Mouse (Mus musculus): ENCODE data around the gene Pnma5. TPM values are rescaled to one million over a fixed set of nuclear protein-coding genes. Genes with fewer than 3 reads are reported as not detected.
A peak's percentile ranks its signal among the peaks of the same experiment; 100 is the strongest.

Pnma5 gene
- polyA plus RNA-seq, 1 experiment from 2014 or later: not detected

DNA sequence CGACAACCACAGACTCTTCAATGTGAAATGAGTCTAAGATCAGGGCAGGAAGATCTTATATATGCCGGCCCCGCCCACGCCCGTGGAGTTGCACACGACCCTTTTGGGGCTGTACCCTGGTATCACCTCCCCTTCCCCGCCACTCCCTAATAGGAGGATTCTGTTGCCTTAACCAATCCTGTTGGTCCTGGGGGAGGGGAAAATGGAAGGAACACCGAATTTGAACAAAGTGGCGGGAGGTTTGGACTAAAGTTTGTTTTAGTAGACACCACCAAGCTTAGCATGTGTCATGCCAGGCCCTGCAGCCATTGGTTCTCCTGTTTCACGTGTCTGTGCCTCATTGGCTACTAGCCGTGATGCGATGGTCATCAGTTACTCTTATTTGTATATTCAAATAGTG lies 2.8 kb upstream of the Pnma5 start:
- Histone ChIP-seq H3K27ac (ENCODE audit: low read depth, low read length) (no peak overlapping the region), H3K36me3 (ENCODE audit: control insufficient read depth, insufficient read depth, low read length) (no peaks in the 10 kb centered on the region), H3K27me3 (ENCODE audit: control insufficient read depth, insufficient read depth, low read length) (no peaks in the 10 kb centered on the region), H3K4me3 (ENCODE audit: low read depth, low read length) (no peak overlapping the region), H3K9me3 (ENCODE audit: control insufficient read depth, low read length) (no peaks in the 10 kb centered on the region), H3K4me1 (ENCODE audit: control insufficient read depth, insufficient read depth, low read length) (no peaks in the 10 kb centered on the region), H3K9ac (ENCODE audit: low read length) (no peak overlapping the region), H3K4me2 (ENCODE audit: low read depth) (no peak overlapping the region)
- no peak for ATAC-seq (ENCODE audit: insufficient read depth, low FRiP score, low TSS enrichment)
- 81% methylated on average over 12 of the region's 12 CpGs for WGBS
- DNase-seq (ENCODE audit: low spot score): no peak

DNA sequence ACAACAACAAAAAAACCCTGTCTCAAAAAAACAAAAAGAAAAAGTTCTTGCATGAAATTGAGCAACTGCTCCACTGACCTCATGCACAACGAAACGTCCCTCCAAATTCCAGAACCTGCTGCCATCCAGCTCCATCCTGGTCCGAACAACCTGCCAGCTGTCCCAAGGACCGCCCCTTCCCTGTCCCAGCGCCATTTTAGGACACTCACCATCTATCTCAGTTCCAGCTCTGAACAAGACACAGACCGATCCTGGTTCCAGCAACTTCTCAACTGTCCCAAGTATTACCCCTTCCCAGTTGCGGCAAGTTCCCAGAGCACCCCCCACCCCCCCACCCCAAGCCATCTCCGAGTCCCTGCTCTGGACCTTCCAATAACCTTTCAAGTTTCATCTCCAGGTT lies 1.9 kb upstream of the Pnma5 start:
- Histone ChIP-seq H3K27me3 (ENCODE audit: control insufficient read depth, insufficient read depth, low read length) (no peaks in the 10 kb centered on the region), H3K9me3 (ENCODE audit: control insufficient read depth, low read length) (no peaks in the 10 kb centered on the region), H3K9ac (ENCODE audit: low read length) (no peak overlapping the region), H3K4me2 (ENCODE audit: low read depth) (no peak overlapping the region), H3K36me3 (ENCODE audit: control insufficient read depth, insufficient read depth, low read length) (no peaks in the 10 kb centered on the region), H3K4me3 (ENCODE audit: low read depth, low read length) (no peak overlapping the region), H3K27ac (ENCODE audit: low read depth, low read length) (no peak overlapping the region), H3K4me1 (ENCODE audit: control insufficient read depth, insufficient read depth, low read length) (no peaks in the 10 kb centered on the region)
- no peak for DNase-seq (ENCODE audit: low spot score)
- WGBS: 90% methylated on average over 8 of the region's 8 CpGs
- ATAC-seq (ENCODE audit: insufficient read depth, low FRiP score, low TSS enrichment): no peak

DNA sequence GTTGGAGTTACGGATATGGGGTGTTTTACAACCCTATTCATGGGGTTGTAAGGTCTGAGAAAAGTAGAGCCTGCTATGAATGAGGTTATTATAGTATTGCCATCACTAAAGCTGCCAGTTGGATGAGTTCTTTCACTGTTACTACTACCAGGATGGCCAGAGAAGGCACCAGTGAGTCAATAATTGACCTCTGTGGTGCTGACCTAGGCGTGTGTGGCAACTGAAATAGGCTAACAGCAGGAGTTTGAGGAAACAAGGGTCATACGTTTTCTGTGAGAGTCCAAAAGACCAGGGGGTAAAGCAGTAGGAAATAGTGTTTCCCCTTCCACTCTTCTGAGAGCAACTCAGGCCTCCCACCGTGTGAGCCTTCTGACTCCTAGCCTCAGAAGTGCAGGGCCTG lies 24.1 kb downstream of the Pnma5 start:
- 48% methylated on average over 4 of the region's 4 CpGs for WGBS
- no peaks in the 10 kb centered on the region for H3K9me3 ChIP-seq (ENCODE audit: control insufficient read depth, low read length)
- no peak overlapping the region for H3K4me2 ChIP-seq (ENCODE audit: low read depth)
- H3K27ac ChIP-seq (ENCODE audit: low read depth, low read length): no peak overlapping the region
- H3K9ac ChIP-seq (ENCODE audit: low read length): no peak overlapping the region
- no peak for ATAC-seq (ENCODE audit: insufficient read depth, low FRiP score, low TSS enrichment)
- no peak overlapping the region for H3K4me3 ChIP-seq (ENCODE audit: low read depth, low read length)
- H3K36me3 ChIP-seq (ENCODE audit: control insufficient read depth, insufficient read depth, low read length): no peaks in the 10 kb centered on the region
- no peaks in the 10 kb centered on the region for H3K4me1 ChIP-seq (ENCODE audit: control insufficient read depth, insufficient read depth, low read length)
- no peaks in the 10 kb centered on the region for H3K27me3 ChIP-seq (ENCODE audit: control insufficient read depth, insufficient read depth, low read length)
- DNase-seq (ENCODE audit: low spot score): no peak

DNA sequence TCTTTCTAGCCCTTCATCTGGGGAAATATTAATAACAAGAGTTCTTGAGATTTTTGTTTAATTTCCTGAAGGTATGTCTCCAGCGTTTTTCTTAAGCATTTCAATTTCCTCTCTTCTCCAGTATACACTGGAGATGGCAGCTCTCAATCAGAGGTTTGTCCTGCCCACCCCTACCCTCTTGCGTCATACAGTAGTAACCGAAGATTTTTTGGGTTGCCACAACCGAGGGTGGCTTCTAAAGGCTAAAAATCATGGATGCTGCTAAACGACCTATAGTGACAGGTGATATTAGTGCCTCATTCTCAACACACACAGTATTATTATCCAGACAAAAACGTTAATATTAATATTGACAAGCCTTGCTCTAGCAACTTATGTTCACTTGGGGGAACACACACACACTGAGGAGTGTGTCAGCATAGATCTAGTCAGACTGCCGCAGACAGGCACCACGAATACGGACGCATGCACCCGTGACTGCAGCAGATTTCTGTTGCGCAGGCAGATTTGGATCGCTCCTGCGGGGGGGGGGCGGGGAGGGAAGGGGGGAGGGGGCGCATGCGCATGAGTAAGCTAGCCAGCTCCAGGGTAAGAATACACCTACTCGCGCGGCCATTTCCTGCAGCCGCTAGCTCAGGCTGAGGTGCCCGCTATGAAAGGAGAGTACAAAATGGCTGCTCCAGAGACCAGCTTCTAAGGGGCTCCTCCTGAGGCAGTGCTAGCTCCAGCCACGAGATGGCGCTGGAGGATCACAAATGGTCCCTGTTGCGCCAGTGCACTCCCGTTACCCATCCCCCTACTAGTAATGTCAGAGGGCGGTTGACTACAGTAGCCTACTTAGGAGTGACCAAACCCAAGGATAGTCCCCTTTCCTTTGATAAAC lies 29.1 kb downstream of the Pnma5 start:
- H3K36me3 ChIP-seq (ENCODE audit: control insufficient read depth, insufficient read depth, low read length): no peaks in the 10 kb centered on the region
- H3K27me3 ChIP-seq (ENCODE audit: control insufficient read depth, insufficient read depth, low read length): no peaks in the 10 kb centered on the region
- ATAC-seq (ENCODE audit: insufficient read depth, low FRiP score, low TSS enrichment) (peak; percentile 98), DNase-seq (ENCODE audit: low spot score) (peak; percentile 90)
- no peaks in the 10 kb centered on the region for H3K4me1 ChIP-seq (ENCODE audit: control insufficient read depth, insufficient read depth, low read length)
- H3K9me3 ChIP-seq (ENCODE audit: control insufficient read depth, low read length): no peaks in the 10 kb centered on the region
- WGBS: 16% methylated on average over 23 of the region's 27 CpGs
- peak overlapping the region; percentile 40 for H3K4me2 ChIP-seq (ENCODE audit: low read depth)
- no peak overlapping the region for H3K27ac ChIP-seq (ENCODE audit: low read depth, low read length)
- 0 out of 2 replicates have a peak overlapping the region, but pooled peaks have one; percentile 18 for H3K9ac ChIP-seq (ENCODE audit: low read length)
- peak overlapping the region; percentile 21; the same call in 1 of the 2 replicates for H3K4me3 ChIP-seq (ENCODE audit: low read depth, low read length)

DNA sequence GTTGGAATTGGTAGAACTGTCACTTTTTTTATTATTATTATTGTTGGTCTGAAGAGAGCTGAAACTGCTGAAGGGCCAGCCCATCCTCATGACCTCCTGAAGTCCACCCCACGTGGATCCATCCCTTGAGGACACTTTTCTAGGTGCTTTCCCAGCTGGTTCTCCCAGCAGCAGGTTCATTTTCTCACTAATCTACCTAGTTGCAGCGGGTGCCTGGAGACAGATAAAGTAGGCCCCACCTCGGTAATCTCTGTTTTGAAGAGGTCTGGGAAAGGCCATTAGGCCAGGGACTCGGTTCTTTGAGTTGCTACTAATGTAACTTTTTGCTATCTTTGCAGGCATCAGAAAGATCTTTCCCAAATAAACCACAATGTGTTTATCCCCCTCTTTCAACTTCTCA lies 31.2 kb downstream of the Pnma5 start:
- no peak for DNase-seq (ENCODE audit: low spot score)
- H3K27ac ChIP-seq (ENCODE audit: low read depth, low read length): no peak overlapping the region
- no peaks in the 10 kb centered on the region for H3K27me3 ChIP-seq (ENCODE audit: control insufficient read depth, insufficient read depth, low read length)
- H3K9ac ChIP-seq (ENCODE audit: low read length): no peak overlapping the region
- no peak for ATAC-seq (ENCODE audit: insufficient read depth, low FRiP score, low TSS enrichment)
- no peaks in the 10 kb centered on the region for H3K4me1 ChIP-seq (ENCODE audit: control insufficient read depth, insufficient read depth, low read length)
- no peak overlapping the region for H3K4me2 ChIP-seq (ENCODE audit: low read depth)
- H3K9me3 ChIP-seq (ENCODE audit: control insufficient read depth, low read length): no peaks in the 10 kb centered on the region
- WGBS: 75% methylated on average over 4 of the region's 4 CpGs
- no peaks in the 10 kb centered on the region for H3K36me3 ChIP-seq (ENCODE audit: control insufficient read depth, insufficient read depth, low read length)
- H3K4me3 ChIP-seq (ENCODE audit: low read depth, low read length): no peak overlapping the region

DNA sequence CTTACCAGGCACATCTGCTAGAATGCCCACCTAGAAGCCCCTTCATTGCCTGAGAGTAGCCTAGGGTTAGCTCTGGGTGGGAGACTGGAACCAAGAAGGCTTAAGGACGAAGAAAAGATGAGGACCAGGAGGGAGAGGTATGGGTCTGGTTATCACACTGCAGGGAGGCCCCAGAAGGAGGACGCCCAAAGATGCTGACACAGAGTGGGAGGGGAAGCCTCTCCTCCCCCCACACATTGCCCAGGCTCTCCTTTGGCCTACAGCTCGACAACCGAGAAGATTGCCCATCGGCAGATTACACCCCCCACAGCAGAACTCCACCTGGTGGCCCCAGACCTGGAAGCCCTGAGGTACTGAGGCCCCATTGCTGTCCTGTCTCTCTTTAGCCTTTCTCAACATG lies 33.8 kb downstream of the Pnma5 start:
- Histone ChIP-seq H3K36me3 (ENCODE audit: control insufficient read depth, insufficient read depth, low read length) (no peaks in the 10 kb centered on the region), H3K9me3 (ENCODE audit: control insufficient read depth, low read length) (no peaks in the 10 kb centered on the region), H3K4me2 (ENCODE audit: low read depth) (no peak overlapping the region), H3K27me3 (ENCODE audit: control insufficient read depth, insufficient read depth, low read length) (no peaks in the 10 kb centered on the region), H3K27ac (ENCODE audit: low read depth, low read length) (no peak overlapping the region), H3K4me3 (ENCODE audit: low read depth, low read length) (no peak overlapping the region), H3K9ac (ENCODE audit: low read length) (no peak overlapping the region), H3K4me1 (ENCODE audit: control insufficient read depth, insufficient read depth, low read length) (no peaks in the 10 kb centered on the region)
- ATAC-seq (ENCODE audit: insufficient read depth, low FRiP score, low TSS enrichment) (no peak), DNase-seq (ENCODE audit: low spot score) (no peak)
- WGBS: 75% methylated on average over 5 of the region's 5 CpGs

DNA sequence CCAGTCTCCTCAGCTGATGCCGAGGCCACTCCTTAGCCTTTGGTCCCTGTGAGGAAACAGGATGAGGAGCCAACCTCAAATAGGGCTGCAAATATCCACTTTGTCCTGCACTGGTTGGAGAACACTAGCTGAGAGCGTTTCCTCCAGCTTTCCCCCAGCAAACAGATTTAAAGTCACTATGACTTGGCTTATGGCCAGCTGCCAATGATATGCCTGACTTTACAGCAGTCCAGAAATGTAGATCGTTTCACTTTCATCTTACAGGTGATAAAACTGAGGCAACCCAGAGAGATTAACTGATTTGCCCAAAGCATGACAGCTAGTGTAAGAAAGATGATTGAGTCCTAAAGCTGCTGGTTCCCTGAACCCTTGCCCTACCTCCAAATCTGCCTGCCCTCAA lies 41.4 kb downstream of the Pnma5 start:
- no peaks in the 10 kb centered on the region for H3K36me3 ChIP-seq (ENCODE audit: control insufficient read depth, insufficient read depth, low read length)
- no peak overlapping the region for H3K9ac ChIP-seq (ENCODE audit: low read length)
- H3K4me1 ChIP-seq (ENCODE audit: control insufficient read depth, insufficient read depth, low read length): no peaks in the 10 kb centered on the region
- H3K27ac ChIP-seq (ENCODE audit: low read depth, low read length): no peak overlapping the region
- H3K9me3 ChIP-seq (ENCODE audit: control insufficient read depth, low read length): no peaks in the 10 kb centered on the region
- WGBS: 85% methylated on average over 3 of the region's 3 CpGs
- DNase-seq (ENCODE audit: low spot score): no peak
- H3K4me2 ChIP-seq (ENCODE audit: low read depth): no peak overlapping the region
- H3K4me3 ChIP-seq (ENCODE audit: low read depth, low read length): no peak overlapping the region
- no peak for ATAC-seq (ENCODE audit: insufficient read depth, low FRiP score, low TSS enrichment)
- H3K27me3 ChIP-seq (ENCODE audit: control insufficient read depth, insufficient read depth, low read length): no peaks in the 10 kb centered on the region

DNA sequence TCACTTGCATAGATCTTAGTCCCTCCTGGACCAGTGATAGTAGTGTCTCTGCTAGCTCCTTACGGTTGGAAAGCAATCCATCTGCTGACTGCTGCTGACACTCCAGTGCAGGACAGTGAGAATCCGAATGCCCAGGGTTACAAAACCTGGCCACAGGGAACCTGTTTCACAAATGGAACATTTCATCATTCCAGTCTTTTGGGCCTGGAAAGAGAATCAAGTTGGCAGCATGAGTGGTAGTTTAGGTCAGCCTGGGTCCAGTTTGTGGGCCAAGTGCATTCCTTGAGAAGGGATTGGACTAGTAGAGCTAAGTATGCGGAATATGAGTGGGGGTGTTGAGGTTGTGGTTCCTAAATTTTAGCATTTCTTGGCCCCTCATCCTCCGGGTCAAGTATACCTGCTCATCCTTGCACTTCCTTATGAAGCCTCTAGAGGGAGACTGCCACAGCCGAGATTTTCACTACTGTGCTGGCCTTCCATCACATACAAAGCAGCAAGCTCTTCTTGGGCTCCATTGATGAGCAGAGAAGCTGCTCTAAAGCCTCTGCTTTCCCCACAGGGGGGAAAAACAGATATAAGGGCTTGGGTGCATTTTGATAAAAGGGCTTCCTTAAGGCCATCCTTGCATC lies 44.5 kb downstream of the Pnma5 start:
- Histone ChIP-seq H3K4me2 (ENCODE audit: low read depth) (no peak overlapping the region), H3K4me1 (ENCODE audit: control insufficient read depth, insufficient read depth, low read length) (no peaks in the 10 kb centered on the region), H3K4me3 (ENCODE audit: low read depth, low read length) (no peak overlapping the region), H3K27me3 (ENCODE audit: control insufficient read depth, insufficient read depth, low read length) (no peaks in the 10 kb centered on the region), H3K9me3 (ENCODE audit: control insufficient read depth, low read length) (no peaks in the 10 kb centered on the region), H3K36me3 (ENCODE audit: control insufficient read depth, insufficient read depth, low read length) (no peaks in the 10 kb centered on the region), H3K27ac (ENCODE audit: low read depth, low read length) (no peak overlapping the region), H3K9ac (ENCODE audit: low read length) (no peak overlapping the region)
- ATAC-seq (ENCODE audit: insufficient read depth, low FRiP score, low TSS enrichment) (no peak), DNase-seq (ENCODE audit: low spot score) (no peak)
- 64% methylated on average over 5 of the region's 5 CpGs for WGBS

DNA sequence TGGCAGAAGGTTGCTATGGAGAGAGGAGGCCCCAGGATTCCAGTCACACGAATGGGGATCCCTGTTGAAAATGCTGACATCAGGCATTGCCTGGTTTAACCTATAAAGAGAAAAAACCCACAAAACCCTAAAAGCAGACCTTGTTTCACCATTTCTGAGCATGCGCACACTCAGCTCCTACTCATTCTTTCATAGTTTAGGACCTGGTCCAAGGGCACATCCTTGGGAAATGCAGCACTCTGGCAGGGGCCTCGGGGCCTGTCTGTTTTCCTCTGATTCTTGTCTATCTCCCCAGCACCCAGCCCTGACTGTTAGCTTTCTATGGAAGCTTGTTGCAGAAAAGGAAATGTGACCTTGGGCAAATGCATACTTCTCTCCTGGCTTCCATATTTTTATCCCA lies 46.3 kb downstream of the Pnma5 start:
- H3K4me2 ChIP-seq (ENCODE audit: low read depth): no peak overlapping the region
- ATAC-seq (ENCODE audit: insufficient read depth, low FRiP score, low TSS enrichment): no peak

More for the DNA sequence above, 46.3 kb downstream of the Pnma5 start:
- Histone ChIP-seq H3K4me1 (ENCODE audit: control insufficient read depth, insufficient read depth, low read length) (no peaks in the 10 kb centered on the region), H3K36me3 (ENCODE audit: control insufficient read depth, insufficient read depth, low read length) (no peaks in the 10 kb centered on the region), H3K9ac (ENCODE audit: low read length) (no peak overlapping the region), H3K4me3 (ENCODE audit: low read depth, low read length) (no peak overlapping the region), H3K27me3 (ENCODE audit: control insufficient read depth, insufficient read depth, low read length) (peaks cover 4% of the 10 kb centered on the region; the same call in 1 of the 2 replicates), H3K9me3 (ENCODE audit: control insufficient read depth, low read length) (no peaks in the 10 kb centered on the region), H3K27ac (ENCODE audit: low read depth, low read length) (no peak overlapping the region)
- WGBS: 79% methylated on average over 3 of the region's 3 CpGs
- DNase-seq (ENCODE audit: low spot score): no peak
